Mouse (Mus musculus) neural tube, embryonic 13.5 days (tissue): ENCODE data around the gene Keap1. TPM values are rescaled to one million over a fixed set of nuclear protein-coding genes. Genes with fewer than 3 reads are reported as not detected.
A peak's percentile ranks its signal among the peaks of the same experiment; 100 is the strongest.
"Not testable (repeated sequence)": the region's sequence is repeated elsewhere in the genome, so short reads cannot be mapped to it uniquely, and the experiment has no call there.

ENCODE experiments used
- ATAC-seq: fragments of 200-750 bp; cut with Nextera tagmentation; 2 replicates; pipeline ENCODE4 v1.8.0; 2017; ENCODE audit warnings: low read depth, mild to moderate bottlenecking, moderate TSS enrichment, moderate library complexity
- H3K27ac ChIP-seq: fragments of 300-500 bp; sonication (generic); replicated peaks from 2 replicates; pipeline ENCODE4 v1.5.1; 2015; ENCODE audit warnings: moderate library complexity, mild to moderate bottlenecking, inconsistent platforms
- H3K27me3 ChIP-seq: fragments of 300-500 bp; sonication (generic); 2 replicates; pipeline ENCODE4 v1.6.1; 2015; ENCODE audit warnings: mild to moderate bottlenecking, inconsistent platforms
- H3K36me3 ChIP-seq: fragments of 300-500 bp; sonication (generic); 2 replicates; pipeline ENCODE4 v1.6.1; 2015; ENCODE audit warnings: mild to moderate bottlenecking, inconsistent platforms
- H3K4me1 ChIP-seq: fragments of 300-500 bp; sonication (generic); replicated peaks from 2 replicates; pipeline ENCODE4 v1.6.1; 2015; ENCODE audit warnings: inconsistent platforms
- H3K4me2 ChIP-seq: fragments of 300-500 bp; sonication (generic); 2 replicates; pipeline ENCODE4 v1.6.1; 2015; ENCODE audit warnings: inconsistent platforms, mild to moderate bottlenecking, moderate library complexity
- H3K4me3 ChIP-seq: fragments of 300-500 bp; sonication (generic); 2 replicates; pipeline ENCODE4 v1.5.1; 2015; ENCODE audit warnings: mild to moderate bottlenecking, inconsistent platforms
- H3K9ac ChIP-seq: fragments of 300-500 bp; sonication (generic); 2 replicates; pipeline ENCODE4 v1.6.1; 2015; ENCODE audit warnings: moderate library complexity, mild to moderate bottlenecking, inconsistent platforms
- H3K9me3 ChIP-seq: fragments of 300-500 bp; sonication (generic); 2 replicates; pipeline ENCODE4 v1.6.1; 2016; ENCODE audit warnings: inconsistent platforms
- WGBS: fragments of 180-500 bp; shearing (Covaris S2); methylation state at CpG from one replicate; pipeline ENCODE4 v1.1.7; 2015; 5-methylcytosine and 5-hydroxymethylcytosine counted together
- polyA plus RNA-seq: library from polyadenylated mRNA; unstranded; fragments of >200 nt; fragmentation: Nextera tagmentation; extraction: Ambion mirVana; gene quantifications from 2 replicates; pipeline ENCODE4 v1.2.1, GENCODE M21; 2015

The Keap1 gene
- polyA plus RNA-seq, 1 experiment from 2014 or later = 60.9 TPM

- Histone ChIP-seq H3K9ac (no peak overlapping the region), H3K9me3 (no peaks in the 10 kb centered on the region), H3K4me2 (peak overlapping the region; percentile 51), H3K27ac (0 out of 2 replicates have a peak overlapping the region, but pooled peaks have one; percentile 9), H3K4me1 (peaks cover 14% of the 10 kb centered on the region; the same call in 1 of the 2 replicates), H3K36me3 (peaks cover 61% of the 10 kb centered on the region), H3K27me3 (no peaks in the 10 kb centered on the region), H3K4me3 (no peak overlapping the region)
- WGBS = 24% methylated on average over 8 of the region's 8 CpGs
- no peak; the same call in 1 of the 2 replicates for ATAC-seq
These were observed 35.0 kb downstream of the Keap1 start for GRCm38 (mm10) chr9:21204156-21204527.

GRCm38 (mm10) chr9:21198960-21199359, 40.2 kb downstream of the Keap1 start:
- Histone ChIP-seq H3K9ac (no peak overlapping the region), H3K27ac (no peak overlapping the region), H3K9me3 (no peaks in the 10 kb centered on the region), H3K4me3 (0 out of 2 replicates have a peak overlapping the region, but pooled peaks have one; percentile 69), H3K4me1 (peaks cover 37% of the 10 kb centered on the region), H3K36me3 (peaks cover 26% of the 10 kb centered on the region), H3K4me2 (no peak overlapping the region), H3K27me3 (no peaks in the 10 kb centered on the region)
- ATAC-seq = no peak
- WGBS = 86% methylated on average over 3 of the region's 3 CpGs

- H3K9ac ChIP-seq = peak overlapping the region; percentile 85
- H3K4me2 ChIP-seq = peak overlapping the region; percentile 66
- H3K36me3 ChIP-seq = peaks cover 16% of the 10 kb centered on the region; the same call in 1 of the 2 replicates
- H3K4me1 ChIP-seq = peaks cover 37% of the 10 kb centered on the region
- peak overlapping the region; percentile 69 for H3K4me3 ChIP-seq
- H3K27ac ChIP-seq = peak overlapping the region; percentile 74; the same call in 1 of the 2 replicates
- peak; percentile 72 for ATAC-seq
- WGBS = 12% methylated on average over 4 of the region's 4 CpGs
- H3K9me3 ChIP-seq = no peaks in the 10 kb centered on the region
- no peaks in the 10 kb centered on the region for H3K27me3 ChIP-seq
These were observed 41.2 kb downstream of the Keap1 start for GRCm38 (mm10) chr9:21197981-21198380.

- ATAC-seq = peak; percentile 83
- no peaks in the 10 kb centered on the region for H3K27me3 ChIP-seq
- peak overlapping the region; percentile 66 for H3K4me2 ChIP-seq
- peaks cover 14% of the 10 kb centered on the region; the same call in 1 of the 2 replicates for H3K36me3 ChIP-seq
- WGBS = 20% methylated on average over 19 of the region's 19 CpGs
- peak overlapping the region; percentile 69 for H3K4me3 ChIP-seq
- H3K4me1 ChIP-seq = peaks cover 37% of the 10 kb centered on the region
- peak overlapping the region; percentile 74 for H3K27ac ChIP-seq
- no peaks in the 10 kb centered on the region for H3K9me3 ChIP-seq
- H3K9ac ChIP-seq = peak overlapping the region; percentile 85
These were observed 42.4 kb downstream of the Keap1 start for GRCm38 (mm10) chr9:21196521-21197433.

GRCm38 (mm10) chr9:21195736-21196505, 43.2 kb downstream of the Keap1 start:
- H3K27ac ChIP-seq = peak overlapping the region; percentile 74; the same call in 1 of the 2 replicates
- H3K4me1 ChIP-seq = peaks cover 37% of the 10 kb centered on the region
- peak overlapping the region; percentile 69; the same call in 1 of the 2 replicates for H3K4me3 ChIP-seq
- peak overlapping the region; percentile 66; the same call in 1 of the 2 replicates for H3K4me2 ChIP-seq
- peak; percentile 7; the same call in 1 of the 2 replicates for ATAC-seq
- H3K36me3 ChIP-seq, H3K27me3 ChIP-seq, H3K9ac ChIP-seq, H3K9me3 ChIP-seq: not testable (repeated sequence)
- 49% methylated on average over 7 of the region's 7 CpGs for WGBS

- no peak for ATAC-seq
- Histone ChIP-seq H3K4me1 (peaks cover 37% of the 10 kb centered on the region), H3K27me3 (no peaks in the 10 kb centered on the region), H3K9me3 (no peaks in the 10 kb centered on the region), H3K36me3 (peaks cover 4% of the 10 kb centered on the region; the same call in 1 of the 2 replicates), H3K9ac (no peak overlapping the region), H3K27ac (no peak overlapping the region), H3K4me3 (no peak overlapping the region), H3K4me2 (no peak overlapping the region)
- WGBS = 80% methylated on average over 4 of the region's 4 CpGs
These were observed 44.2 kb downstream of the Keap1 start for GRCm38 (mm10) chr9:21194787-21195493.

GRCm38 (mm10) chr9:21193786-21194185, 45.4 kb downstream of the Keap1 start:
- ATAC-seq = no peak
- H3K4me2 ChIP-seq = no peak overlapping the region
- H3K9me3 ChIP-seq = no peaks in the 10 kb centered on the region
- 87% methylated on average over 3 of the region's 3 CpGs for WGBS
- peaks cover 34% of the 10 kb centered on the region for H3K4me1 ChIP-seq
- no peaks in the 10 kb centered on the region for H3K36me3 ChIP-seq
- no peak overlapping the region for H3K27ac ChIP-seq
- no peak overlapping the region for H3K9ac ChIP-seq
- no peak overlapping the region for H3K4me3 ChIP-seq
- no peaks in the 10 kb centered on the region for H3K27me3 ChIP-seq

GRCm38 (mm10) chr9:21190670-21191069, 48.5 kb downstream of the Keap1 start:
- Histone ChIP-seq H3K4me1 (peaks cover 4% of the 10 kb centered on the region; the same call in 1 of the 2 replicates), H3K4me2 (no peak overlapping the region), H3K27me3 (no peaks in the 10 kb centered on the region), H3K36me3 (no peaks in the 10 kb centered on the region), H3K27ac (no peak overlapping the region), H3K9ac (no peak overlapping the region), H3K9me3 (no peaks in the 10 kb centered on the region), H3K4me3 (no peak overlapping the region)
- ATAC-seq = no peak
- 65% methylated on average over 3 of the region's 3 CpGs for WGBS

GRCm38 (mm10) chr9:21189905-21190304, 49.3 kb downstream of the Keap1 start:
- H3K27me3 ChIP-seq = peaks cover 3% of the 10 kb centered on the region
- no peak overlapping the region for H3K27ac ChIP-seq
- H3K4me1 ChIP-seq = 0 out of 2 replicates have a peak, but pooled peaks cover under 1% of the 10 kb centered on the region
- no peak for ATAC-seq
- no peak overlapping the region for H3K4me2 ChIP-seq
- WGBS = 42% methylated on average over 7 of the region's 7 CpGs
- H3K36me3 ChIP-seq = no peaks in the 10 kb centered on the region
- no peak overlapping the region for H3K4me3 ChIP-seq
- no peaks in the 10 kb centered on the region for H3K9me3 ChIP-seq
- no peak overlapping the region for H3K9ac ChIP-seq

GRCm38 (mm10) chr9:21185436-21185835, 53.7 kb downstream of the Keap1 start:
- no peak overlapping the region for H3K4me2 ChIP-seq
- peaks cover 42% of the 10 kb centered on the region for H3K27me3 ChIP-seq
- WGBS = 86% methylated on average over 5 of the region's 5 CpGs
- H3K4me3 ChIP-seq = no peak overlapping the region
- no peaks in the 10 kb centered on the region for H3K9me3 ChIP-seq
- no peak overlapping the region for H3K9ac ChIP-seq
- H3K4me1 ChIP-seq = peaks cover 20% of the 10 kb centered on the region
- ATAC-seq = no peak
- H3K36me3 ChIP-seq = no peaks in the 10 kb centered on the region
- H3K27ac ChIP-seq = no peak overlapping the region

- WGBS = 47% methylated on average over 2 of the region's 2 CpGs
- no peaks in the 10 kb centered on the region for H3K36me3 ChIP-seq
- H3K4me3 ChIP-seq = no peak overlapping the region
- peaks cover 20% of the 10 kb centered on the region for H3K4me1 ChIP-seq
- H3K9me3 ChIP-seq = no peaks in the 10 kb centered on the region
- no peak overlapping the region for H3K27ac ChIP-seq
- ATAC-seq = no peak
- peaks cover 42% of the 10 kb centered on the region for H3K27me3 ChIP-seq
- no peak overlapping the region for H3K4me2 ChIP-seq
- no peak overlapping the region for H3K9ac ChIP-seq
These were observed 54.4 kb downstream of the Keap1 start for GRCm38 (mm10) chr9:21184733-21185132.
